In the genomic region with DNA sequence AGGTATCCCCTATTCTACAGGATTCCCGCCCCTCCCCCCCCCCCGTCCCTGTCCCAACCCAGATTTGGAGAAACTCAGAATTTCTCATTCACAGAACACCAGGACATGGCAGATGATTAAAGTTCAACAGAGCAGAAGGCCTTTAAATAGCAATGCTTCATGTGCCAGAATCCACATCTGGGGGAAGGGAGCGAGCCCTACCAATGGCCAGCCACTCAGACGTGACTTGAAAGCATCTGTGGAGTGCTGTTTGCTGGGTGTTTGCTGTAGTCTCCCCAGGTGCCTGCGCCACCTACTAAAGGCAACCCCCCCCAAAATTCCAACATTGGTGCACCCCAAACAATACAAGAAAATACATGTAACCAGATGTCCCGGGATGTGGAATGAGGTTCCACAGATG, we compare ENCODE assay signal across 12 mouse cellular contexts.
"Had no signal": no experiment of that assay in that cellular context is flagged by ENCODE, and none has a peak within 500 bp of the region (broad histone marks: within the 10 kb centered on the region; RNA-seq: fewer than 3 reads in every experiment).

No protein-coding gene starts in this region.

- H3K9me3 ChIP-seq: liver, embryonic 13.5 days; midbrain, embryonic 12.5 days; midbrain, embryonic 15.5 days; neural tube, embryonic 12.5 days; neural tube, embryonic 15.5 days had no signal

- H3K4me3 ChIP-seq: left cerebral cortex, adult 2 months; liver, embryonic 13.5 days; midbrain, embryonic 12.5 days; midbrain, embryonic 15.5 days; neural tube, embryonic 12.5 days; neural tube, embryonic 15.5 days had no signal

- H3K9ac ChIP-seq: liver, embryonic 13.5 days; midbrain, embryonic 12.5 days; midbrain, embryonic 15.5 days; neural tube, embryonic 12.5 days; neural tube, embryonic 15.5 days had no signal

- H3K27me3 ChIP-seq: midbrain, embryonic 15.5 days; neural tube, embryonic 12.5 days; neural tube, embryonic 15.5 days had no signal

- H3K4me1 ChIP-seq: liver, embryonic 13.5 days; midbrain, embryonic 15.5 days; neural tube, embryonic 12.5 days; neural tube, embryonic 15.5 days had no signal

- H3K27ac ChIP-seq: left cerebral cortex, adult 2 months; liver, embryonic 13.5 days; midbrain, embryonic 12.5 days; midbrain, embryonic 15.5 days; neural tube, embryonic 12.5 days; neural tube, embryonic 15.5 days; stomach, postnatal 0 days had no signal

- H3K4me2 ChIP-seq: liver, embryonic 13.5 days; midbrain, embryonic 12.5 days; midbrain, embryonic 15.5 days; neural tube, embryonic 12.5 days; neural tube, embryonic 15.5 days had no signal

- DNase-seq: layer of hippocampus, postnatal 36 days; liver, embryonic 13.5 days; lung, adult 2 months; right cerebral cortex, adult 18-20 months; right cerebral cortex, postnatal 14 days; right cerebral cortex, postnatal 4 days had no signal

- H3K36me3 ChIP-seq: liver, embryonic 13.5 days; midbrain, embryonic 12.5 days; midbrain, embryonic 15.5 days; neural tube, embryonic 12.5 days; neural tube, embryonic 15.5 days had no signal

- ATAC-seq: midbrain, embryonic 15.5 days had no signal
